Mouse (Mus musculus) megakaryocyte, embryonic 14.5 days (primary cell): ENCODE results near the gene L3mbtl4.

ENCODE experiments used
- FLI1 ChIP-seq: IDR thresholded peaks from 2 replicates; pipeline ENCODE4 v1.6.1; 2012; ENCODE audit warnings: low read length, inconsistent platforms, mixed read lengths
- GATA1 ChIP-seq: IDR thresholded peaks from 3 replicates; pipeline ENCODE4 v1.6.1; 2012; ENCODE audit warnings: mixed read lengths, low read length, inconsistent platforms, borderline replicate concordance

DNA sequence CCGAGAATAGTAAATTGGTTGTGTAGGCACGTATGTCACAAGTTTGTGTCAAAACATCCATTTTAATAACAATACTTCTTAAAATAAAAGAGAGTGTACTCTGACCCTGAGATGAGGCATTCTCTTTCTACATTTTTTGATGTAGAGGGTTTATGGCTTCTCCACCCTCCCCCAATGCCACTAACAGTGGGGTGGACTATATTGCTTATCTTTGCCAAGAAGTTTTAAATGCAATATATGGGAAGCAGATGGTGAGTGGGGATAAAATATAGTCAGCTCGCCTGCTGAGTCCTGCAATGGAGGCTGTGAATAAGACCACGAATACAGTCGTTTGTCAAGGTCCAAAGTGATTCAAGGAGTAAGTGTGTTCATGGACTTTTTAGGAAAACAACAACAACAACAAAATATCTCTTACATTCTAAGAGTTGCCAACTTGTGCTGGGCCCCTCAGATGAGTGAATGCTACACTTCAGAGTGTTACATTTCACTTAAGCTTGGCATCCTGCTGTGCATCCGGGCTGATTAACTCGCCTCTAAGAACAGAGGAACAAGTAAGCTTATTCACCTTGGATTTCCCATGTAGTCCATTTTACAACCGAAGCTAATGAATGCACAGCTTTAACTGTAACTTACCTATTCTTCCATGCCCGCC is 18.2 kb downstream of the L3mbtl4 start:
- TF ChIP-seq GATA1, result no peak
- no peak for TF ChIP-seq FLI1
